Mouse (Mus musculus): Measurements from ENCODE around the gene Rgma.

DNA sequence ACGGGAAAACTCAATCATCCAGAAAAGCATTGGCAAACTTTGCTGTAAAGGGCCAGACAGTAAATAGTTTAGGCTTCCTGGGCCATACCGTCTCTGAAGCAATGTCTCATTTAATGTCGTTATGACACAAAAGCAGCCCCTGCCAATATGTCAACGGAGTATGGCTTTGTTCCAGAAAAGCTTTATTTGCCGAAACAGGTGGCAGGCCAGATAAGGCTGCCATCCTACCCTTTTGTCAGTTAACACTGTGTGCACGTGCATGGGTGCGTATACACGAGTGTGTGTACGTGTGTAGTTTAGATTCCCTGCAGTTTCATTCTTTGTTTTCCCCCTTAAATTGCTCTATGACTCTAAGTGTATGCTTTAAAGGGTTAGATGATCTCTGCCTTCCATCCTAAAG is 20.1 kb upstream of the Rgma start:
- no peak for TF ChIP-seq CTCF (IDR thresholded peaks at IDR 0.05; ENCODE audit: borderline replicate concordance, insufficient read depth, low read depth, low read length)
- no peak for TF ChIP-seq POLR2A (IDR thresholded peaks at IDR 0.05; ENCODE audit: borderline replicate concordance, insufficient read depth, low read length)

All from cerebellum, adult 2 months (tissue).